Mouse (Mus musculus): ENCODE data around the gene Eif2d.

DNA sequence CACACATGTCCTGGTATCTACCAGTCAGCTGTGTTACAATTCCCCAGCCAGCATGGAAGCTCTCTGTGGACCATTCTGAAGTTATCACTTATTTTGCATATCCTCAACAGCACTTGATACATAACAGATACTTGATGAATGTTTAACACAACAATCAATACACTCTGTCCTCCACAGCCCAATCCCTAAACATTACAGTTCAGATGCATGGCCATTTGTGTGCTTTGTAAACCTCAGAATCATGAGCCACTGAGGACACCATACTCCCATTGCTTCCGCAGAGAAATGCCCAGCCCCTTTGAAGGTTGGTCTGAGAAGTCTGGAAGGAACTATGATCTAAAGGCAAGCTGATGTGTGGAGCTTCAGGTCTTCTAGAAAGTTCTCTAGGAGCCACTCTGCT lies 58.7 kb downstream of the Eif2d start:
- TF ChIP-seq CTCF (IDR thresholded peaks at IDR 0.05; ENCODE audit: borderline replicate concordance, insufficient read depth, low read depth, low read length), result no peak
- no peak for TF ChIP-seq POLR2A (IDR thresholded peaks at IDR 0.05; ENCODE audit: borderline replicate concordance, insufficient read depth, low read length)
